ENCODE assay signal across 14 mouse cellular contexts in genomic region chr7:144755511-144756378, GRCm38 (mm10). TPM values are rescaled to one million over a fixed set of nuclear protein-coding genes. Genes with fewer than 3 reads are reported as not detected.
DNase-seq lines count a peak whose midpoint lies in the region; ATAC-seq and TF ChIP-seq lines count a peak whose summit lies in the region.
"Had no signal": no experiment of that assay in that cellular context is flagged by ENCODE, and none has a peak within 500 bp of the region (broad histone marks: within the 10 kb centered on the region; RNA-seq: fewer than 3 reads in every experiment).

No protein-coding gene starts in this region.

- TF ChIP-seq POLR2A in small intestine, adult 2 months (IDR thresholded peaks at IDR 0.05; ENCODE audit: low read depth, low read length), result no peak

- no peaks in the 10 kb centered on the region for H3K36me3 ChIP-seq in kidney, embryonic 14.5 days (ENCODE audit: control insufficient read depth, insufficient read depth, low read length)
- no peaks in the 10 kb centered on the region for H3K36me3 ChIP-seq in small intestine, adult 2 months (ENCODE audit: control insufficient read depth, insufficient read depth, low read length)
- no peaks in the 10 kb centered on the region for H3K36me3 ChIP-seq in forebrain, embryonic 13.5 days (ENCODE audit: poor library complexity, severe bottlenecking)
- H3K36me3 ChIP-seq: midbrain, embryonic 13.5 days had no signal

- H3K9ac ChIP-seq in kidney, embryonic 14.5 days (ENCODE audit: low read depth, low read length), result 0 out of 2 replicates have a peak overlapping the region, but pooled peaks have one; percentile 7
- no peak overlapping the region for H3K9ac ChIP-seq in forebrain, embryonic 13.5 days
- H3K9ac ChIP-seq: midbrain, embryonic 13.5 days had no signal

- H3K9me3 ChIP-seq in kidney, embryonic 14.5 days (ENCODE audit: control insufficient read depth, low read length), result no peaks in the 10 kb centered on the region
- no peaks in the 10 kb centered on the region for H3K9me3 ChIP-seq in forebrain, embryonic 13.5 days (replicated peaks)
- H3K9me3 ChIP-seq: midbrain, embryonic 13.5 days had no signal

- no peak overlapping the region for H3K27ac ChIP-seq in kidney, embryonic 14.5 days (ENCODE audit: low read depth, low read length)
- 0 out of 2 replicates have a peak overlapping the region, but pooled peaks have one; percentile 18 for H3K27ac ChIP-seq in brown adipose tissue, adult 24 weeks (replicated peaks; ENCODE audit: low read depth, low read length)
- H3K27ac ChIP-seq in small intestine, adult 2 months (ENCODE audit: insufficient read depth, low read depth, low read length), result peak overlapping the region; percentile 54; the same call in 1 of the 2 replicates
- no peak overlapping the region for H3K27ac ChIP-seq in forebrain, embryonic 13.5 days
- H3K27ac ChIP-seq: midbrain, embryonic 13.5 days had no signal

- TF ChIP-seq CTCF in small intestine, adult 2 months (IDR thresholded peaks at IDR 0.05; ENCODE audit: extremely low read depth, insufficient read length, insufficient replicate concordance, low read depth, low read length), result no peak

- H3K4me3 ChIP-seq in kidney, embryonic 14.5 days (ENCODE audit: low read length), result no peak overlapping the region
- no peak overlapping the region for H3K4me3 ChIP-seq in brown adipose tissue, adult 24 weeks (ENCODE audit: insufficient read depth, low read depth, low read length)
- H3K4me3 ChIP-seq in small intestine, adult 2 months (ENCODE audit: low read depth, low read length), result no peak overlapping the region
- no peak overlapping the region for H3K4me3 ChIP-seq in forebrain, embryonic 13.5 days
- H3K4me3 ChIP-seq: midbrain, embryonic 13.5 days had no signal

- WGBS in kidney, embryonic 14.5 days, result 77% methylated on average over 11 of the region's 11 CpGs
- WGBS in small intestine, adult 2 months, result 25% methylated on average over 11 of the region's 11 CpGs
- 63% methylated on average over 11 of the region's 11 CpGs for WGBS in forebrain, embryonic 13.5 days

- 0 out of 2 replicates have a peak, but pooled peaks cover 5% of the 10 kb centered on the region for H3K4me1 ChIP-seq in kidney, embryonic 14.5 days (ENCODE audit: control insufficient read depth, insufficient read depth, low read length)
- H3K4me1 ChIP-seq in brown adipose tissue, adult 24 weeks (ENCODE audit: control insufficient read depth, insufficient read depth, insufficient read length, low read length), result peaks cover 4% of the 10 kb centered on the region
- peaks cover 37% of the 10 kb centered on the region for H3K4me1 ChIP-seq in small intestine, adult 2 months (ENCODE audit: control insufficient read depth, insufficient read depth, insufficient read length, low read length)
- peaks cover 18% of the 10 kb centered on the region; the same call in 1 of the 2 replicates for H3K4me1 ChIP-seq in forebrain, embryonic 13.5 days

- H3K4me2 ChIP-seq in kidney, embryonic 14.5 days (replicated peaks; ENCODE audit: low read depth, low read length), result no peak overlapping the region
- H3K4me2 ChIP-seq in forebrain, embryonic 13.5 days, result no peak overlapping the region
- H3K4me2 ChIP-seq: midbrain, embryonic 13.5 days had no signal

- no peak for ATAC-seq in kidney, embryonic 14.5 days (ENCODE audit: low FRiP score, low TSS enrichment)
- no peak for ATAC-seq in forebrain, embryonic 13.5 days
- ATAC-seq: CD4-positive, CD25-positive, alpha-beta regulatory T cell, adult 4 months; midbrain, embryonic 13.5 days had no signal

- DNase-seq in kidney, adult 11 months, result no peak
- peak; percentile 14 for DNase-seq in gonadal fat pad, adult 2 months (ENCODE audit: low read depth)
- no peak for DNase-seq in ovary, postnatal 10 days (ENCODE audit: low spot score)
- DNase-seq: cerebellum, postnatal 10 days; kidney, postnatal 10 days; layer of hippocampus, adult 9-11 months; right cerebral cortex, postnatal 25 days; thymus, adult 2 months had no signal

- no peaks in the 10 kb centered on the region; the same call in 1 of the 2 replicates for H3K27me3 ChIP-seq in kidney, embryonic 14.5 days (ENCODE audit: control insufficient read depth, insufficient read depth, low read length)
- no peaks in the 10 kb centered on the region for H3K27me3 ChIP-seq in small intestine, adult 2 months (ENCODE audit: control insufficient read depth, insufficient read depth, low read length)
- H3K27me3 ChIP-seq in forebrain, embryonic 13.5 days, result no peaks in the 10 kb centered on the region
- H3K27me3 ChIP-seq: midbrain, embryonic 13.5 days had no signal

RNA-seq across cellular contexts. Expression of gene Ano1, which starts 4.0 kb away (rescaled TPM):
- polyA plus RNA-seq in kidney, embryonic 14.5 days (2014; fragmentation: Nextera tagmentation; extraction: Ambion mirVana), result 24.7 and 48.8 TPM in 2 replicates
- 18.2 and 21.0 TPM in 2 replicates for polyA plus RNA-seq in brown adipose tissue, adult 24 weeks (2012; ENCODE audit: insufficient read depth, insufficient read length, missing spikeins)
- polyA plus RNA-seq in gonadal fat pad, adult 2 months (2012; rRNA removed), result 112 and 115 TPM in 2 replicates
- 8.9 and 18.0 TPM in 2 replicates for polyA plus RNA-seq in small intestine, adult 2 months (2012; rRNA removed)
- 12.3 and 14.3 TPM in 2 replicates for polyA plus RNA-seq in forebrain, embryonic 13.5 days (2015; fragmentation: Nextera tagmentation; extraction: Ambion mirVana)

Comparison
In these comparisons a context has a peak if more than half of its experiments do, and no peak if none do; other contexts are left out.
1. H3K27ac ChIP-seq: peak in brown adipose tissue, adult 24 weeks (single experiment) and small intestine, adult 2 months (single experiment); none in kidney, embryonic 14.5 days (single experiment) and forebrain, embryonic 13.5 days (single experiment).